Mouse (Mus musculus) megakaryocyte, embryonic 14.5 days (primary cell): Measurements from ENCODE around the gene Znfx1. TPM values are rescaled to one million over a fixed set of nuclear protein-coding genes. Genes with fewer than 3 reads are reported as not detected.
A peak's percentile ranks its signal among the peaks of the same experiment; 100 is the strongest.
"Not testable (repeated sequence)": the region's sequence is repeated elsewhere in the genome, so short reads cannot be mapped to it uniquely, and the experiment has no call there.

Experiments
- H3K27me3 ChIP-seq: replicated peaks from 2 replicates; pipeline ENCODE3; 2012; ENCODE audit warnings: inconsistent platforms
- H3K36me3 ChIP-seq: replicated peaks from 2 replicates; pipeline ENCODE3; 2012; ENCODE audit warnings: low read length, inconsistent platforms, mixed read lengths
- H3K4me1 ChIP-seq: 2 replicates; pipeline ENCODE4 v1.6.1; 2012; ENCODE audit warnings: inconsistent platforms
- H3K4me3 ChIP-seq: replicated peaks from 2 replicates; pipeline ENCODE3; 2012; ENCODE audit warnings: moderate library complexity, mild to moderate bottlenecking, inconsistent platforms
- H3K9me3 ChIP-seq: 2 replicates; pipeline ENCODE4 v1.6.1; 2012; ENCODE audit warnings: inconsistent platforms
- FLI1 ChIP-seq: IDR thresholded peaks from 2 replicates; pipeline ENCODE4 v1.6.1; 2012; ENCODE audit warnings: low read length, inconsistent platforms, mixed read lengths
- GATA1 ChIP-seq: IDR thresholded peaks from 3 replicates; pipeline ENCODE4 v1.6.1; 2012; ENCODE audit warnings: mixed read lengths, low read length, inconsistent platforms, borderline replicate concordance
- polyA plus RNA-seq: library from polyadenylated mRNA; stranded (reverse); fragments of >175 nt; gene quantifications from 2 replicates; pipeline ENCODE4 v1.2.3, GENCODE M21; 2012; ENCODE audit warnings: low replicate concordance; ENCODE audit not compliant: insufficient read depth

Znfx1 gene
- polyA plus RNA-seq, 1 experiment = 8.9 TPM

- H3K4me1 ChIP-seq = peaks cover 3% of the 10 kb centered on the region; the same call in 1 of the 2 replicates
- H3K9me3 ChIP-seq = no peaks in the 10 kb centered on the region; the same call in 1 of the 2 replicates
- peaks cover 92% of the 10 kb centered on the region for H3K36me3 ChIP-seq
- H3K4me3 ChIP-seq = no peak overlapping the region
- no peak for TF ChIP-seq FLI1
- TF ChIP-seq GATA1 = no peak
- no peaks in the 10 kb centered on the region for H3K27me3 ChIP-seq
Observed at GRCm38 (mm10) chr2:167028553-167028952, 34.3 kb downstream of the Znfx1 start.

GRCm38 (mm10) chr2:167019396-167019795 is 43.4 kb downstream of the Znfx1 start:
- Histone ChIP-seq H3K36me3 (peaks cover 67% of the 10 kb centered on the region), H3K27me3 (no peaks in the 10 kb centered on the region)
- TF ChIP-seq GATA1 (no peak), FLI1 (no peak)

GRCm38 (mm10) chr2:167015382-167015718 is 47.5 kb downstream of the Znfx1 start:
- TF ChIP-seq GATA1 (no peak), FLI1 (no peak)
- Histone ChIP-seq H3K4me1 (peaks cover 30% of the 10 kb centered on the region), H3K4me3 (peak overlapping the region; percentile 96), H3K9me3 (peaks cover 5% of the 10 kb centered on the region; the same call in 1 of the 2 replicates), H3K27me3 (no peaks in the 10 kb centered on the region), H3K36me3 (peaks cover 33% of the 10 kb centered on the region)

More at GRCm38 (mm10) chr2:167019396-167019795, 43.4 kb downstream of the Znfx1 start:
- no peaks in the 10 kb centered on the region for H3K9me3 ChIP-seq
- no peak overlapping the region for H3K4me3 ChIP-seq
- peaks cover 32% of the 10 kb centered on the region for H3K4me1 ChIP-seq

- TF ChIP-seq FLI1 (peak; percentile 76), GATA1 (no peak)
- Histone ChIP-seq H3K4me1 (peaks cover 33% of the 10 kb centered on the region), H3K27me3 (no peaks in the 10 kb centered on the region), H3K36me3 (peaks cover 28% of the 10 kb centered on the region), H3K4me3 (peak within 1 kb of the TSS; percentile 96), H3K9me3 (peaks cover 5% of the 10 kb centered on the region; the same call in 1 of the 2 replicates)
Observed at GRCm38 (mm10) chr2:167014702-167015381, 48.0 kb downstream of the Znfx1 start, which contains the start of gene Ddx27. Ddx27 (plus strand) TSS chr2:167015193.

DNA sequence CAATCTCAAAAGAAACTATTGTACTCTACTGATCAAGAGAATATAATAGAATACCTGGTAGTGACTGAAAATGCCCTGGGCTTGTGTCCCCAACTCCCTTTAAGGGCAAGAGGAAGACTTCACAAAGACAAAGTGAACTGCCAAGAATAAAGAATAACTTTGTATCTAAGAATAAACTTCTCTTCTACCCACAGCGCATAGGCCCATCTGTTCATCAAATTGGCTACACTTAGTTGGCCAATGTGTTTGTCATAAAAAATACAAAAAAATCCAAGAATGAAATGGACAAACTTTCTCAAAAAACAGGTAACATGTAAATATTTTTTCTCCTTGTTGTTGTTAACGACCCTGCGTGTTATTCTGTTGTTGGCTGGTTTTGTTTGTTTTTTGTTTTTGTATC is 52.3 kb downstream of the Znfx1 start:
- H3K4me3 ChIP-seq = no peak overlapping the region
- no peaks in the 10 kb centered on the region for H3K27me3 ChIP-seq
- H3K9me3 ChIP-seq = peaks cover 5% of the 10 kb centered on the region; the same call in 1 of the 2 replicates
- peaks cover 40% of the 10 kb centered on the region for H3K4me1 ChIP-seq
- TF ChIP-seq FLI1 (no peak), GATA1 (no peak)
- no peaks in the 10 kb centered on the region for H3K36me3 ChIP-seq

- H3K27me3 ChIP-seq = no peaks in the 10 kb centered on the region
- H3K36me3 ChIP-seq = no peaks in the 10 kb centered on the region
- no peak overlapping the region for H3K4me3 ChIP-seq
- peaks cover 5% of the 10 kb centered on the region; the same call in 1 of the 2 replicates for H3K9me3 ChIP-seq
- peaks cover 40% of the 10 kb centered on the region for H3K4me1 ChIP-seq
- TF ChIP-seq GATA1 (no peak), FLI1 (no peak)
Observed at GRCm38 (mm10) chr2:167009483-167009882, 53.3 kb downstream of the Znfx1 start.

DNA sequence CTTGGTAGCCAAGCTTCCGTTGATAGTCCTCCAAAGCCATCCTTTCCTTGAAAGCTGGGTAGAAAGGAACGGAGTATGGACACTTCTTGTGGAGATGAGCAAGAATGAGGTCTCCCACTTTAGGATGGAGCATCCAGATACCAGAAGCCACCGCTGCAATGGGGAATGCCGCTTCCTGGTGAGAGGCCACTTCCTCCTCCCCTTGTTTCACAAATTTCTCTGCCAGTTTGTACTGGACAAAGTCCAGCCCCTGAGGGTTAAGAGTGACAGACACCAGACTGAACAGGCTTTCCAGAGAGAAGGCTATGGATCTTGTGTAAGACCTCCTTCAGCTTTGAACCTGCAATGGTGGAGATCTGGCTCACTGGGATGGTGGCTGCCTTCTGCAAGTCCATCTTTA is 55.2 kb downstream of the Znfx1 start:
- H3K4me1 ChIP-seq = peaks cover 45% of the 10 kb centered on the region
- H3K36me3 ChIP-seq, H3K27me3 ChIP-seq, H3K9me3 ChIP-seq, H3K4me3 ChIP-seq: not testable (repeated sequence)

DNA sequence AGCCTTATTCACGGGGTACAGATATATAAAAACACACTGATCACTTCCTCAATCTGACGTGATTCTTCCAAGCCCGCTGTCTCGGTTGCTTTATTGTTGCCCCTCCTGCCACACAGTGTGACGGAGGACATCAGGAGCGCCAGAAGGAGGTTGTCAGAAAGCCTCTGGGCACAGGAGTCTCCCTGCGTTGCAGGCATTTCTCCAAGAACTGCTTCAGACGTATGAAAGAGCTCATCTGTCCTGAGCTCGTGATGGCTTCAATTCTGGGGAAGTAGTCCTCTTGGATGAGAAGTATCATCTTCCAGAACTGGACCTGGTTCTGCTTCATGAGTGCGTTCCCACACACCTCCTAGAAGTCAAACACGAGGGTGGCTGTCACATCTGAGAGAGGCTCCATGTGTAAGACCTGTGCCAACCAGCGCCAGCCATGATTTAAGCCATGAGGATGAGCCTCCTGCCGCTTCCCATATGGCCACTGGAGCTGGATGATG is 55.8 kb downstream of the Znfx1 start:
- Histone ChIP-seq H3K36me3 (no peaks in the 10 kb centered on the region), H3K4me3 (no peak overlapping the region), H3K27me3 (no peaks in the 10 kb centered on the region), H3K9me3 (no peaks in the 10 kb centered on the region; the same call in 1 of the 2 replicates), H3K4me1 (peaks cover 45% of the 10 kb centered on the region)
- TF ChIP-seq GATA1 = no peak
- TF ChIP-seq FLI1 = no peak

GRCm38 (mm10) chr2:167006355-167006754 is 56.5 kb downstream of the Znfx1 start:
- Histone ChIP-seq H3K4me1 (peaks cover 47% of the 10 kb centered on the region), H3K4me3 (no peak overlapping the region), H3K9me3 (no peaks in the 10 kb centered on the region), H3K27me3 (no peaks in the 10 kb centered on the region), H3K36me3 (no peaks in the 10 kb centered on the region)
- no peak for TF ChIP-seq FLI1
- TF ChIP-seq GATA1 = no peak

DNA sequence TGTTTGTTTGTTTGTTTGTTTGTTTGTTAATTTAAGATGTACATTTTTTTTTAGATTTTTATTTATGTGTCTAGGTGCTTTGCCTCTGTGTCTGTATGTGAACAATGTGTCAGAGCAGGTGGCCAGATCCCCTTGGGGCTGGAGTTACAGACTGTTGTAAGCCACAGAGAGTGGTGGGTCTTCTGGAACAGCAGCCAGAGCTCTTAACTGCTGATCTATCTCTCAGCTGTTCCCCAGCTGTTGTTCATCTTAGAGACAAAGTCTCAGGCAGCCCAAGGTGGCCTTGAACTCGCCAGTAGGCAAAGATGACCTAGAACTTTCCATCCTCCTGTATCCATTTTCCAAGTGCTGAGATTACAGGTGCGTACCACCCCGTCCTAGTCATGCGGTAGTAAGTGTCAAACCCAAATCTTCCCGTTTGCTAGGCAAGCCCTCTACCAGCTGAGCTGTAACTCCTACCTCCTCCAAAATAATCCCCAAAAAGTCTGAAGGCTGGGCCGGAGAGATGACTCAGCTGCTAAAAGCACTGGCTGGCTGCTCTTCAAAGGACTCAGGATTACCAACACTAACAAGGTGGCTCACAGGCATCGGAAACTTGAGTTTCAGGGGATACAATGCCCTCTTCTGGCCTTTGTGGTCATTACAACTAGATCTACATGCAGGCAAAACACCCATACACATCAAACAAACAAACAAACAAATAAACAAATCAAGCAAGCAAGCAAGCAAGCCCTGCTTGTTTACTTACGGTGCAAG is 58.5 kb downstream of the Znfx1 start:
- Histone ChIP-seq H3K4me1 (peaks cover 41% of the 10 kb centered on the region), H3K9me3 (no peaks in the 10 kb centered on the region), H3K27me3 (peaks cover 3% of the 10 kb centered on the region), H3K36me3 (no peaks in the 10 kb centered on the region), H3K4me3 (no peak overlapping the region)
- no peak for TF ChIP-seq FLI1
- TF ChIP-seq GATA1 = no peak

- H3K9me3 ChIP-seq = no peaks in the 10 kb centered on the region
- peaks cover 3% of the 10 kb centered on the region for H3K27me3 ChIP-seq
- H3K36me3 ChIP-seq = no peaks in the 10 kb centered on the region
- peaks cover 29% of the 10 kb centered on the region for H3K4me1 ChIP-seq
- no peak for TF ChIP-seq GATA1
- no peak for TF ChIP-seq FLI1
- no peak overlapping the region for H3K4me3 ChIP-seq
Observed at GRCm38 (mm10) chr2:167001486-167001885, 61.3 kb downstream of the Znfx1 start.
